29 mouse cellular contexts compared by ENCODE assay signal in genomic region chr16:38406293-38406692, GRCm38 (mm10). TPM values are rescaled to one million over a fixed set of nuclear protein-coding genes. Genes with fewer than 3 reads are reported as not detected.
DNase-seq lines count a peak whose midpoint lies in the region; ATAC-seq and TF ChIP-seq lines count a peak whose summit lies in the region.
"Had no signal": no experiment of that assay in that cellular context is flagged by ENCODE, and none has a peak within 500 bp of the region (broad histone marks: within the 10 kb centered on the region; RNA-seq: fewer than 3 reads in every experiment).

No protein-coding gene starts in this region.

- H3K36me3 ChIP-seq in heart, embryonic 11.5 days (ENCODE audit: control insufficient read depth, insufficient read depth, low read length), result no peaks in the 10 kb centered on the region
- no peaks in the 10 kb centered on the region for H3K36me3 ChIP-seq in megakaryocyte, embryonic 14.5 days (replicated peaks; ENCODE audit: low read length)
- no peaks in the 10 kb centered on the region for H3K36me3 ChIP-seq in E14TG2a.4 (ENCODE audit: insufficient read depth, low read length)
- H3K36me3 ChIP-seq: embryonic facial prominence, embryonic 10.5 days; embryonic facial prominence, embryonic 12.5 days; forebrain, embryonic 15.5 days had no signal

- H3K9me3 ChIP-seq in heart, embryonic 11.5 days (replicated peaks; ENCODE audit: control insufficient read depth, low read length), result no peaks in the 10 kb centered on the region
- H3K9me3 ChIP-seq in megakaryocyte, embryonic 14.5 days, result no peaks in the 10 kb centered on the region
- H3K9me3 ChIP-seq in E14TG2a.4 (ENCODE audit: low read length), result no peaks in the 10 kb centered on the region
- H3K9me3 ChIP-seq: embryonic facial prominence, embryonic 10.5 days; embryonic facial prominence, embryonic 12.5 days; forebrain, embryonic 13.5 days; forebrain, embryonic 15.5 days had no signal

- no peaks in the 10 kb centered on the region for H3K27me3 ChIP-seq in heart, embryonic 11.5 days (ENCODE audit: control insufficient read depth, insufficient read depth, low read length)
- H3K27me3 ChIP-seq in megakaryocyte, embryonic 14.5 days (replicated peaks), result no peaks in the 10 kb centered on the region
- H3K27me3 ChIP-seq in E14TG2a.4 (ENCODE audit: insufficient read depth, low read length), result no peaks in the 10 kb centered on the region
- H3K27me3 ChIP-seq: embryonic facial prominence, embryonic 12.5 days; forebrain, embryonic 13.5 days; forebrain, embryonic 15.5 days; Patski had no signal

- H3K4me1 ChIP-seq in heart, embryonic 11.5 days (ENCODE audit: control insufficient read depth, insufficient read depth, low read length), result peaks cover 7% of the 10 kb centered on the region; the same call in 1 of the 2 replicates
- H3K4me1 ChIP-seq in megakaryocyte, embryonic 14.5 days, result peaks cover 59% of the 10 kb centered on the region
- H3K4me1 ChIP-seq in E14TG2a.4 (replicated peaks; ENCODE audit: low read depth, low read length), result peaks cover 38% of the 10 kb centered on the region
- H3K4me1 ChIP-seq: embryonic facial prominence, embryonic 12.5 days; forebrain, embryonic 13.5 days; forebrain, embryonic 15.5 days had no signal

- no peak for ATAC-seq in heart, embryonic 11.5 days (replicated peaks; ENCODE audit: insufficient number of reproducible peaks, low FRiP score, low TSS enrichment)
- no peak for ATAC-seq in megakaryocyte, adult 5-6 weeks (ENCODE audit: poor library complexity, severe bottlenecking)
- ATAC-seq: activated CD4-positive, CD25-positive, alpha-beta regulatory T cell, adult 4 months; forebrain, embryonic 13.5 days; forebrain, embryonic 15.5 days; forebrain, postnatal 0 days; Patski had no signal

- intact Hi-C loops in left cerebral cortex, postnatal 36 days (cut with DNase I), result no loop called here

- no peak overlapping the region for H3K27ac ChIP-seq in heart, embryonic 11.5 days (ENCODE audit: low read depth, low read length)
- H3K27ac ChIP-seq: embryonic facial prominence, embryonic 10.5 days; embryonic facial prominence, embryonic 12.5 days; forebrain, embryonic 13.5 days; forebrain, embryonic 15.5 days had no signal

- H3K4me2 ChIP-seq in heart, embryonic 11.5 days, result peak overlapping the region; percentile 16; the same call in 1 of the 2 replicates
- H3K4me2 ChIP-seq: embryonic facial prominence, embryonic 12.5 days; forebrain, embryonic 13.5 days; forebrain, embryonic 15.5 days had no signal

- H3K9ac ChIP-seq in heart, embryonic 11.5 days (ENCODE audit: low read depth, low read length), result no peak overlapping the region
- H3K9ac ChIP-seq: embryonic facial prominence, embryonic 12.5 days; forebrain, embryonic 13.5 days; forebrain, embryonic 15.5 days; forebrain, postnatal 0 days had no signal

- H3K4me3 ChIP-seq in heart, embryonic 11.5 days (ENCODE audit: low read depth, low read length), result no peak overlapping the region
- H3K4me3 ChIP-seq in megakaryocyte, embryonic 14.5 days (replicated peaks), result peak overlapping the region; percentile 8
- 0 out of 2 replicates have a peak overlapping the region, but pooled peaks have one; percentile 1 for H3K4me3 ChIP-seq in E14TG2a.4 (replicated peaks; ENCODE audit: low read length)
- H3K4me3 ChIP-seq: embryonic facial prominence, embryonic 10.5 days; embryonic facial prominence, embryonic 12.5 days; forebrain, embryonic 13.5 days; forebrain, embryonic 15.5 days had no signal

- no peak for TF ChIP-seq CTCF in E14TG2a.4 (conservative IDR thresholded peaks at IDR 0.05; ENCODE audit: low read length)

- WGBS in heart, embryonic 11.5 days (ENCODE audit: insufficient replicate concordance), result 46% methylated on average over 5 of the region's 5 CpGs

- no peak for DNase-seq in heart, postnatal 4 days
- DNase-seq in Muller cell, postnatal 12 days (ENCODE audit: inconsistent ontology term), result no peak
- DNase-seq in left cerebral cortex, postnatal 36 days (ENCODE audit: low spot score in 2 of 2), result no peak
- DNase-seq: adrenal gland, adult 8-10 months; adrenal gland, postnatal 14 days; adrenal gland, postnatal 36 days; cerebellum, adult 11-12 months; cerebellum, adult 2 months; cerebellum, adult 9-10 months; cerebellum, postnatal 10 days; cerebellum, postnatal 25 days; forebrain, postnatal 0 days had no signal

RNA-seq across cellular contexts. Expression of gene Pla1a, which starts 26.7 kb away (rescaled TPM):
- polyA plus RNA-seq in heart, embryonic 11.5 days (2014; fragmentation: Nextera tagmentation; extraction: Ambion mirVana), result 0.25 and 0.43 TPM in 2 replicates
- total RNA-seq in heart, postnatal 4 days (2021), result 1 to 10 TPM; 5.8 to 5.9 TPM
- not detected in 2 replicates for polyA plus RNA-seq in megakaryocyte, embryonic 14.5 days (2012; ENCODE audit: insufficient read depth, low replicate concordance)
- 0.38 TPM in 1 of 2 replicates, not detected in the other for total RNA-seq in megakaryocyte, adult 5-6 weeks (2015)
- not detected in 2 replicates for total RNA-seq in megakaryocyte, adult 5-6 weeks (2017)
- total RNA-seq in left cerebral cortex, postnatal 36 days (2021), result 1 to 10 TPM in 1 of 2 experiments, under 1 TPM in 1; 0.67 to 1.3 TPM
- total RNA-seq: MEL had no signal
- polyA plus RNA-seq: activated CD4-positive, CD25-positive, alpha-beta regulatory T cell, adult 4 months; embryonic facial prominence, embryonic 10.5 days had no signal

RNA-seq across cellular contexts. Expression of gene Popdc2, which starts 44.3 kb away (rescaled TPM):
- polyA plus RNA-seq in heart, embryonic 11.5 days (2014; fragmentation: Nextera tagmentation; extraction: Ambion mirVana), result 292 and 312 TPM in 2 replicates
- 100 to 1,000 TPM; 764 to 831 TPM for total RNA-seq in heart, postnatal 4 days (2021)
- polyA plus RNA-seq in megakaryocyte, embryonic 14.5 days (2012; ENCODE audit: insufficient read depth, low replicate concordance), result 2.8 and 5.0 TPM in 2 replicates
- total RNA-seq in megakaryocyte, adult 5-6 weeks (2015), result 0.38 and 3.9 TPM in 2 replicates
- total RNA-seq in megakaryocyte, adult 5-6 weeks (2017), result 1.8 TPM in 1 of 2 replicates, not detected in the other
- under 1 TPM; 0.47 to 0.77 TPM for total RNA-seq in left cerebral cortex, postnatal 36 days (2021)

RNA-seq across cellular contexts. Expression of gene Adprh, which starts 46.2 kb away (rescaled TPM):
- 99.7 and 101 TPM in 2 replicates for polyA plus RNA-seq in heart, embryonic 11.5 days (2014; fragmentation: Nextera tagmentation; extraction: Ambion mirVana)
- 10 to 100 TPM; 34.1 to 35.3 TPM for total RNA-seq in heart, postnatal 4 days (2021)
- 423 and 659 TPM in 2 replicates for polyA plus RNA-seq in megakaryocyte, embryonic 14.5 days (2012; ENCODE audit: insufficient read depth, low replicate concordance)
- 30.6 and 30.9 TPM in 2 replicates for total RNA-seq in megakaryocyte, adult 5-6 weeks (2015)
- total RNA-seq in megakaryocyte, adult 5-6 weeks (2017), result 18.3 and 19.2 TPM in 2 replicates
- total RNA-seq in left cerebral cortex, postnatal 36 days (2021), result 10 to 100 TPM; 55.7 to 63.6 TPM

RNA-seq across cellular contexts. Expression of gene Cd80, which starts 49.1 kb away (rescaled TPM):
- polyA plus RNA-seq in heart, embryonic 11.5 days (2014; fragmentation: Nextera tagmentation; extraction: Ambion mirVana), result 0.66 and 0.80 TPM in 2 replicates
- under 1 TPM; 0.26 to 0.27 TPM for total RNA-seq in heart, postnatal 4 days (2021)
- 0.17 TPM in 1 of 2 replicates, not detected in the other for polyA plus RNA-seq in megakaryocyte, embryonic 14.5 days (2012; ENCODE audit: insufficient read depth, low replicate concordance)
- total RNA-seq in megakaryocyte, adult 5-6 weeks (2015), result 6.5 and 10.4 TPM in 2 replicates
- 3.0 and 4.0 TPM in 2 replicates for total RNA-seq in megakaryocyte, adult 5-6 weeks (2017)
- under 1 TPM; 0.30 to 0.93 TPM for total RNA-seq in left cerebral cortex, postnatal 36 days (2021)

RNA-seq across cellular contexts. Expression of gene Gm21987, which starts 59.5 kb away (rescaled TPM):
- 2.4 and 3.4 TPM in 2 replicates for polyA plus RNA-seq in heart, embryonic 11.5 days (2014; fragmentation: Nextera tagmentation; extraction: Ambion mirVana)
- 1 to 10 TPM; 1.1 to 1.6 TPM for total RNA-seq in heart, postnatal 4 days (2021)
- 272 and 1,896 TPM in 2 replicates for polyA plus RNA-seq in megakaryocyte, embryonic 14.5 days (2012; ENCODE audit: insufficient read depth, low replicate concordance)
- not detected in 2 replicates for total RNA-seq in megakaryocyte, adult 5-6 weeks (2015)
- total RNA-seq in megakaryocyte, adult 5-6 weeks (2017), result not detected in 2 replicates
- not detected for total RNA-seq in left cerebral cortex, postnatal 36 days (2021)
- total RNA-seq: adrenal gland, adult 18-20 months; adrenal gland, postnatal 14 days; ES-E14; forebrain, postnatal 0 days; MEL had no signal
- polyA plus RNA-seq: activated CD4-positive, CD25-positive, alpha-beta regulatory T cell, adult 4 months; C2C12; cerebellum, adult 2 months; cortical plate, adult 2 months; embryonic facial prominence, embryonic 10.5 days; embryonic facial prominence, embryonic 12.5 days; embryonic facial prominence, embryonic 14.5 days; forebrain, embryonic 11.5 days; forebrain, embryonic 13.5 days; forebrain, embryonic 15.5 days; forebrain, postnatal 0 days; Patski had no signal

Comparison
In these comparisons a context has a peak if more than half of its experiments do, and no peak if none do; other contexts are left out.
1. RNA of gene Popdc2, which starts 44.3 kb away (total RNA-seq): 764 to 831 TPM in heart, postnatal 4 days; 0.47 to 0.77 TPM in left cerebral cortex, postnatal 36 days and 0.38 to 3.9 TPM in megakaryocyte, adult 5-6 weeks; every median in the first group is over 100 times any median in the second.